Mouse (Mus musculus) splenic B cell, adult 2 months (primary cell): ENCODE data around the gene Ficd.

Source experiments
- DNase-seq: peaks from one replicate; pipeline ENCODE4 v3.0.0-alpha.2; 2011; ENCODE audit warnings: low read depth, low spot score
- H3K27me3 ChIP-seq: 2 replicates; pipeline ENCODE4 v1.6.1; 2012; ENCODE audit warnings: mild to moderate bottlenecking, low read length, moderate library complexity, mixed read lengths; ENCODE audit not compliant: control insufficient read depth, poor library complexity, insufficient read depth, severe bottlenecking
- H3K36me3 ChIP-seq: 2 replicates; pipeline ENCODE4 v1.6.1; 2012; ENCODE audit warnings: mild to moderate bottlenecking, low read length, moderate library complexity, mixed read lengths; ENCODE audit not compliant: control insufficient read depth, poor library complexity, insufficient read depth, severe bottlenecking

Gene Ficd

GRCm38 (mm10) chr5:113747629-113748028, 12.0 kb downstream of the Ficd start:
- no peak for DNase-seq
- peaks cover 23% of the 10 kb centered on the region for H3K36me3 ChIP-seq
- H3K27me3 ChIP-seq, result no peaks in the 10 kb centered on the region

- H3K27me3 ChIP-seq, result no peaks in the 10 kb centered on the region
- DNase-seq, result no peak
- peaks cover 24% of the 10 kb centered on the region for H3K36me3 ChIP-seq
These were observed 13.1 kb downstream of the Ficd start for GRCm38 (mm10) chr5:113748556-113749331.

GRCm38 (mm10) chr5:113751521-113752157, 16.0 kb downstream of the Ficd start:
- H3K27me3 ChIP-seq, result no peaks in the 10 kb centered on the region
- H3K36me3 ChIP-seq, result peaks cover 20% of the 10 kb centered on the region
- DNase-seq, result no peak

- DNase-seq, result no peak
- no peaks in the 10 kb centered on the region for H3K27me3 ChIP-seq
- peaks cover 17% of the 10 kb centered on the region for H3K36me3 ChIP-seq
These were observed 19.9 kb downstream of the Ficd start for GRCm38 (mm10) chr5:113755347-113756030.

- peaks cover 6% of the 10 kb centered on the region for H3K36me3 ChIP-seq
These were observed 26.0 kb downstream of the Ficd start for GRCm38 (mm10) chr5:113761585-113761984.

GRCm38 (mm10) chr5:113764426-113764825, 28.8 kb downstream of the Ficd start:
- H3K27me3 ChIP-seq, result no peaks in the 10 kb centered on the region
- no peak for DNase-seq
- peaks cover 6% of the 10 kb centered on the region for H3K36me3 ChIP-seq

More at GRCm38 (mm10) chr5:113761585-113761984, 26.0 kb downstream of the Ficd start:
- no peak for DNase-seq
- no peaks in the 10 kb centered on the region for H3K27me3 ChIP-seq

GRCm38 (mm10) chr5:113765641-113766526, 30.3 kb downstream of the Ficd start:
- no peak for DNase-seq
- H3K27me3 ChIP-seq, result no peaks in the 10 kb centered on the region
- H3K36me3 ChIP-seq, result peaks cover 2% of the 10 kb centered on the region; the same call in 1 of the 2 replicates

GRCm38 (mm10) chr5:113768806-113769205, 33.2 kb downstream of the Ficd start:
- no peaks in the 10 kb centered on the region for H3K36me3 ChIP-seq
- no peaks in the 10 kb centered on the region for H3K27me3 ChIP-seq
- DNase-seq, result no peak

GRCm38 (mm10) chr5:113771213-113772162, 35.9 kb downstream of the Ficd start:
- peak; percentile 94 for DNase-seq
- Histone ChIP-seq H3K27me3 (no peaks in the 10 kb centered on the region), H3K36me3 (peaks cover 6% of the 10 kb centered on the region)

GRCm38 (mm10) chr5:113772450-113772895, 36.9 kb downstream of the Ficd start, which contains the start of the genes Sart3 and Iscu:
TSS of gene Sart3 (minus strand) at chr5:113772510.
TSS of gene Iscu (plus strand) at chr5:113772748.
- DNase-seq, result peak; percentile 98
- H3K27me3 ChIP-seq, result no peaks in the 10 kb centered on the region
- peaks cover 6% of the 10 kb centered on the region for H3K36me3 ChIP-seq

- peaks cover 6% of the 10 kb centered on the region for H3K36me3 ChIP-seq
- DNase-seq, result no peak
- no peaks in the 10 kb centered on the region for H3K27me3 ChIP-seq
These were observed 37.4 kb downstream of the Ficd start for GRCm38 (mm10) chr5:113772905-113773519.

- peaks cover 6% of the 10 kb centered on the region for H3K36me3 ChIP-seq
- peak; percentile 93 for DNase-seq
These were observed 38.1 kb downstream of the Ficd start for GRCm38 (mm10) chr5:113773664-113774063.

GRCm38 (mm10) chr5:113775585-113775984, 40.0 kb downstream of the Ficd start:
- DNase-seq, result peak; percentile 11
- Histone ChIP-seq H3K36me3 (peaks cover 6% of the 10 kb centered on the region), H3K27me3 (no peaks in the 10 kb centered on the region)

More at GRCm38 (mm10) chr5:113773664-113774063, 38.1 kb downstream of the Ficd start:
- no peaks in the 10 kb centered on the region for H3K27me3 ChIP-seq
